Mouse (Mus musculus): ENCODE data around the gene Bbs2. TPM values are rescaled to one million over a fixed set of nuclear protein-coding genes. Genes with fewer than 3 reads are reported as not detected.

The Bbs2 gene
- total and polyA plus RNA-seq, 3 experiments, result 10.0 to 13.0 (median 12.0) TPM

DNA sequence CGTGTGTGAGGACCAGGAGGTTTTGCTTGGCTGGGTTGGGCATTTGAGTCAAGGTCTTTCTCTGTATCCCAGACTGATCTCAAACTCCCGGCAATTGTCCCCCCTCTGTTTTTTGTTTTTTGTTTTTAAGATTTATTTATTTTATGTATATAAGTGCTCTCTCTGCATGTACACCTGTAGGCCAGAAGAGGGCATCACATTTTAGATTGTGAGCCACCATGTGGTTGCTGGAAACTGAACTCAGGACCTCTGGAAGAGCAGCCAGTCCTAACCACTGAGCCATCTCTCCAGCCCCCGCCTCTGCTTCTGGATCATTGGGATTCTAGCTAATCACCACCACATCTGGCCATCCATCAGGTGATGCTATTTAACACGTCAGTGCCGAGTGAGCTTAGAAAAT is 11.1 kb upstream of the Bbs2 start:
- Histone ChIP-seq H3K27me3 (replicated peaks) (no peaks in the 10 kb centered on the region), H3K27ac (ENCODE audit: insufficient read depth, low read depth) (no peak overlapping the region), H3K36me3 (replicated peaks in 1 of 2; ENCODE audit: control insufficient read depth in 1 of 2, insufficient read depth in 1 of 2, low read length in 1 of 2) (no peaks in the 10 kb centered on the region), H3K4me1 (ENCODE audit: control insufficient read depth in 1 of 2, insufficient read depth in 2 of 2) (peaks cover 0 to 16% of the 10 kb centered on the region in 2 experiments; a peak in 2 of 4 replicates), H3K4me2 (ENCODE audit: insufficient read depth, low read depth, poor library complexity, severe bottlenecking) (no peak overlapping the region), H3K79me2 (replicated peaks; ENCODE audit: control insufficient read depth, extremely low read depth, insufficient read depth, poor library complexity, severe bottlenecking) (no peaks in the 10 kb centered on the region), H3K9me3 (replicated peaks; ENCODE audit: low read length) (no peaks in the 10 kb centered on the region), H3K4me3 (replicated peaks in 1 of 3; ENCODE audit: low read depth in 2 of 3, low read length in 2 of 3, poor library complexity in 1 of 3) (no peak overlapping the region), H3K9ac (ENCODE audit: insufficient read depth, low read depth) (no peak overlapping the region)
- dilution Hi-C loops (cut with MboI; ENCODE audit: extremely low pct_ligation_motif_present, extremely low pct_unique_long_range_greater_than_20kb, low sequenced_read_pairs), result no loop called here
- no peak for DNase-seq (ENCODE audit: extremely low read depth)
- TF ChIP-seq POLR2AphosphoS2 (IDR thresholded peaks at IDR 0.05; ENCODE audit: low read depth, low read length) (no peak), RAD21 (IDR thresholded peaks at IDR 0.05; ENCODE audit: low read depth, low read length) (peak; percentile 20), ZMIZ1 (IDR thresholded peaks at IDR 0.05; ENCODE audit: low read depth, low read length) (no peak), SMC3 (IDR thresholded peaks at IDR 0.05; ENCODE audit: low read depth, low read length) (peak; percentile 51), PAX5 (IDR thresholded peaks at IDR 0.05; ENCODE audit: low read length) (no peak), JUND (conservative IDR thresholded peaks at IDR 0.05; ENCODE audit: low read depth, low read length) (no peak), ZNF384 (IDR thresholded peaks at IDR 0.05; ENCODE audit: low read depth, low read length) (no peak), ELF1 (IDR thresholded peaks at IDR 0.05; ENCODE audit: low read depth, low read length) (no peak), SIN3A (IDR thresholded peaks at IDR 0.05; ENCODE audit: low read length) (no peak), CHD2 (IDR thresholded peaks at IDR 0.05; ENCODE audit: low read length) (no peak), GABPA (IDR thresholded peaks at IDR 0.05; ENCODE audit: insufficient replicate concordance, low read depth, low read length) (no peak), ZC3H11A (IDR thresholded peaks at IDR 0.05; ENCODE audit: low read depth, low read length) (no peak), USF2 (conservative IDR thresholded peaks at IDR 0.05; ENCODE audit: low read depth, low read length) (no peak), CTCF (conservative IDR thresholded peaks at IDR 0.05 in 1 of 2, IDR thresholded peaks at IDR 0.05 in 1 of 2; ENCODE audit: low read depth in 2 of 2, low read length in 2 of 2) (peak in 1 of 2 experiments; percentile 60; a peak in 2 of 4 replicates), MEF2A (IDR thresholded peaks at IDR 0.05; ENCODE audit: borderline replicate concordance, low read depth, low read length) (no peak), MYC (IDR thresholded peaks at IDR 0.05; ENCODE audit: low read depth, low read length) (peak; percentile 70; the same call in 1 of the 2 replicates), HCFC1 (IDR thresholded peaks at IDR 0.05; ENCODE audit: low read depth, low read length) (no peak), NELFE (IDR thresholded peaks at IDR 0.05; ENCODE audit: low read depth, low read length) (no peak)
- in situ Hi-C loops (cut with MboI; ENCODE audit: low pct_ligation_motif_present, low pct_unique_long_range_greater_than_20kb, low sequenced_read_pairs), result no loop called here

GRCm38 (mm10) chr8:94109396-94109795 is 10.7 kb upstream of the Bbs2 start:
- no peak overlapping the region for H3K9ac ChIP-seq (ENCODE audit: insufficient read depth, low read depth)
- H3K36me3 ChIP-seq (replicated peaks in 1 of 2; ENCODE audit: control insufficient read depth in 1 of 2, insufficient read depth in 1 of 2, low read length in 1 of 2), result no peaks in the 10 kb centered on the region
- no peaks in the 10 kb centered on the region for H3K79me2 ChIP-seq (replicated peaks; ENCODE audit: control insufficient read depth, extremely low read depth, insufficient read depth, poor library complexity, severe bottlenecking)
- H3K27me3 ChIP-seq (replicated peaks), result peaks cover 1% of the 10 kb centered on the region
- dilution Hi-C loops (cut with MboI; ENCODE audit: extremely low pct_ligation_motif_present, extremely low pct_unique_long_range_greater_than_20kb, low sequenced_read_pairs), result no loop called here
- no peaks in the 10 kb centered on the region for H3K9me3 ChIP-seq (replicated peaks; ENCODE audit: low read length)
- no peak overlapping the region for H3K4me2 ChIP-seq (ENCODE audit: insufficient read depth, low read depth, poor library complexity, severe bottlenecking)
- peaks cover 0 to 16% of the 10 kb centered on the region in 2 experiments; a peak in 2 of 4 replicates for H3K4me1 ChIP-seq (ENCODE audit: control insufficient read depth in 1 of 2, insufficient read depth in 2 of 2)
- in situ Hi-C loops (cut with MboI; ENCODE audit: low pct_ligation_motif_present, low pct_unique_long_range_greater_than_20kb, low sequenced_read_pairs), result no loop called here
- no peak overlapping the region for H3K4me3 ChIP-seq (replicated peaks in 1 of 3; ENCODE audit: low read depth in 2 of 3, low read length in 2 of 3, poor library complexity in 1 of 3)
- no peak for DNase-seq (ENCODE audit: extremely low read depth)
- no peak overlapping the region for H3K27ac ChIP-seq (ENCODE audit: insufficient read depth, low read depth)
- no peak for TF ChIP-seq ZNF384 (IDR thresholded peaks at IDR 0.05; ENCODE audit: low read depth, low read length)
- no peak for TF ChIP-seq TBP (conservative IDR thresholded peaks at IDR 0.05; ENCODE audit: low read depth, low read length)
- TF ChIP-seq BHLHE40 (IDR thresholded peaks at IDR 0.05; ENCODE audit: low read depth, low read length), result no peak
- TF ChIP-seq IRF4 (IDR thresholded peaks at IDR 0.05; ENCODE audit: low read depth, low read length), result no peak
- TF ChIP-seq USF2 (conservative IDR thresholded peaks at IDR 0.05; ENCODE audit: low read depth, low read length), result no peak
- no peak for TF ChIP-seq JUND (conservative IDR thresholded peaks at IDR 0.05; ENCODE audit: low read depth, low read length)
- TF ChIP-seq NELFE (IDR thresholded peaks at IDR 0.05; ENCODE audit: low read depth, low read length), result no peak
- TF ChIP-seq SIN3A (IDR thresholded peaks at IDR 0.05; ENCODE audit: low read length), result no peak
- no peak for TF ChIP-seq ZKSCAN1 (IDR thresholded peaks at IDR 0.05; ENCODE audit: borderline replicate concordance, low read depth, low read length)
- no peak for TF ChIP-seq MAX (IDR thresholded peaks at IDR 0.05; ENCODE audit: low read length)
- TF ChIP-seq RCOR1 (conservative IDR thresholded peaks at IDR 0.05; ENCODE audit: low read depth, low read length), result no peak
- no peak for TF ChIP-seq CTCF (conservative IDR thresholded peaks at IDR 0.05 in 1 of 2, IDR thresholded peaks at IDR 0.05 in 1 of 2; ENCODE audit: low read depth in 2 of 2, low read length in 2 of 2)
- TF ChIP-seq PAX5 (IDR thresholded peaks at IDR 0.05; ENCODE audit: low read length), result no peak
- no peak for TF ChIP-seq NRF1 (IDR thresholded peaks at IDR 0.05; ENCODE audit: low read depth, low read length)
- no peak for TF ChIP-seq MEF2A (IDR thresholded peaks at IDR 0.05; ENCODE audit: borderline replicate concordance, low read depth, low read length)
- no peak for TF ChIP-seq SMC3 (IDR thresholded peaks at IDR 0.05; ENCODE audit: low read depth, low read length)
- no peak for TF ChIP-seq MYC (IDR thresholded peaks at IDR 0.05; ENCODE audit: low read depth, low read length)
- TF ChIP-seq ZMIZ1 (IDR thresholded peaks at IDR 0.05; ENCODE audit: low read depth, low read length), result no peak
- TF ChIP-seq E2F4 (IDR thresholded peaks at IDR 0.05; ENCODE audit: insufficient replicate concordance, low read depth, low read length), result no peak
- no peak for TF ChIP-seq EP300 (IDR thresholded peaks at IDR 0.05; ENCODE audit: low read length)

All from CH12.LX (cell line).